Mouse (Mus musculus): ENCODE measurements around the gene Islr.

The Islr gene

DNA sequence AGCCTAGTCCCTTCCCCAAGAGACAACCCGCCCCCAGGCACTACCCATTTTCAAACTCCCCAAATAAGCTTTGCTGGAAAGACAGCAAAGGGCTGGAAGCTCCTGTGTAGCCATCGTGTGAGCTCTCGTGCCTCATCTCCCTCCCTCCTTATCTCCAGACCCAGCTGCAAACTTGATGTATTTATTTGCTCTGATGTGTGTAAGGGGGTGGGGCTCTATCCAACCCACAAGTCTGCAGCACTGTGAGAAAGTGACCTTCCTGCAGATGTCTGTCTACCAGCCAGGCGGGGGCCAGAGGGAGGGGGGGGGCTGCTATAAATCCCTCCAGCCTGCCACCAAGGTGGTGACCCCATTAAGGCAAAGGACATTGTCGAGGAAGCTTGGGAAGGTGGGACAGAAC is 9.8 kb upstream of the Islr start:
- H3K4me3 ChIP-seq (replicated peaks; ENCODE audit: low read length): no peak overlapping the region
- H3K36me3 ChIP-seq (ENCODE audit: insufficient read depth, low read length): peaks cover 22% of the 10 kb centered on the region
- H3K4me1 ChIP-seq (replicated peaks; ENCODE audit: low read depth, low read length): peaks cover 94% of the 10 kb centered on the region
- TF ChIP-seq POU5F1 (IDR thresholded peaks at IDR 0.05; ENCODE audit: borderline replicate concordance, low read length) (no peak), CTCF (conservative IDR thresholded peaks at IDR 0.05; ENCODE audit: low read length) (no peak), NANOG (IDR thresholded peaks at IDR 0.05; ENCODE audit: borderline replicate concordance, low read length) (no peak)
- peaks cover 4% of the 10 kb centered on the region; the same call in 1 of the 2 replicates for H3K27me3 ChIP-seq (ENCODE audit: insufficient read depth, low read length)
- no peaks in the 10 kb centered on the region for H3K9me3 ChIP-seq (ENCODE audit: low read length)

DNA sequence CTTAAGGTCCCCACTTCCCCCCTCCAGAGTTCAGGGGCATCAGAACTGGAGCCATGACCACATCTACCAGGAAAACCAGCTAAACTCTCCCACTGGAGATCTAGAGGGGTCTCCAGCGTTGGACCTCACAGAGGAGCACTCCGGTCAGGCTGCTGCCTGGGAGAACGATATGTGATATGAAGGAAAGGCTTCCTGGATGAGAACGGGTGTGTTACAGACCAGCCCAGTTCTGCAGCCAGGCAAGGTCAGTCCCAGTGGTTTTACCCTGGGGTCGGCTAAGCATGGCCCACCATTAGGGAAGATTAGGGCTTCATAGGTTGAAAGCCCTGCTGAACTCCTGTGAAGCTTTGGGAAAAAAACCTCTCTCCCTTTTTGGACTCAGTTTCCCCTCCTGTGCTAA is 9.3 kb upstream of the Islr start:
- Histone ChIP-seq H3K36me3 (ENCODE audit: insufficient read depth, low read length) (peaks cover 17% of the 10 kb centered on the region), H3K27me3 (ENCODE audit: insufficient read depth, low read length) (peaks cover 4% of the 10 kb centered on the region; the same call in 1 of the 2 replicates), H3K4me1 (replicated peaks; ENCODE audit: low read depth, low read length) (peaks cover 92% of the 10 kb centered on the region), H3K9me3 (ENCODE audit: low read length) (no peaks in the 10 kb centered on the region), H3K4me3 (replicated peaks; ENCODE audit: low read length) (0 out of 2 replicates have a peak overlapping the region, but pooled peaks have one; percentile 13)
- no peak for TF ChIP-seq POU5F1 (IDR thresholded peaks at IDR 0.05; ENCODE audit: borderline replicate concordance, low read length)
- TF ChIP-seq CTCF (conservative IDR thresholded peaks at IDR 0.05; ENCODE audit: low read length): no peak
- no peak for TF ChIP-seq NANOG (IDR thresholded peaks at IDR 0.05; ENCODE audit: borderline replicate concordance, low read length)

DNA sequence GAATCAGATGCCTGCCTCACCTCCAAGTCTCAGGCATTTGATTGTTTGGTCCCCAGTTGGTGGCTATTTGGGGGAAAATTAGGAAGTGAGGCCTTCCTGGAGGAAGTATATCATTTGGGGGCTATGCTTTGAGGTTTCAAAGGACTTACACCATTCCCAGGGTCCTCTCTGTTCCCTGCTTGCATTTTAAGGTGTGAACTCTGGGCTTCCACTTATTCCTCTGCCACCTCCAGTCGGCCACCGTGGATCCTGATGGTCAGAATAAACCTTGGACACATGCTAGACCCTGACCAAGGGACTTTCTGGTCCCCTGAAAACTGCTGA is 6.2 kb upstream of the Islr start:
- Histone ChIP-seq H3K27me3 (ENCODE audit: insufficient read depth, low read length) (peaks cover 4% of the 10 kb centered on the region; the same call in 1 of the 2 replicates), H3K9me3 (ENCODE audit: low read length) (no peaks in the 10 kb centered on the region), H3K4me1 (replicated peaks; ENCODE audit: low read depth, low read length) (peaks cover 80% of the 10 kb centered on the region), H3K4me3 (replicated peaks; ENCODE audit: low read length) (no peak overlapping the region), H3K36me3 (ENCODE audit: insufficient read depth, low read length) (no peaks in the 10 kb centered on the region)
- TF ChIP-seq CTCF (conservative IDR thresholded peaks at IDR 0.05; ENCODE audit: low read length) (no peak), NANOG (IDR thresholded peaks at IDR 0.05; ENCODE audit: borderline replicate concordance, low read length) (no peak), POU5F1 (IDR thresholded peaks at IDR 0.05; ENCODE audit: borderline replicate concordance, low read length) (no peak)

DNA sequence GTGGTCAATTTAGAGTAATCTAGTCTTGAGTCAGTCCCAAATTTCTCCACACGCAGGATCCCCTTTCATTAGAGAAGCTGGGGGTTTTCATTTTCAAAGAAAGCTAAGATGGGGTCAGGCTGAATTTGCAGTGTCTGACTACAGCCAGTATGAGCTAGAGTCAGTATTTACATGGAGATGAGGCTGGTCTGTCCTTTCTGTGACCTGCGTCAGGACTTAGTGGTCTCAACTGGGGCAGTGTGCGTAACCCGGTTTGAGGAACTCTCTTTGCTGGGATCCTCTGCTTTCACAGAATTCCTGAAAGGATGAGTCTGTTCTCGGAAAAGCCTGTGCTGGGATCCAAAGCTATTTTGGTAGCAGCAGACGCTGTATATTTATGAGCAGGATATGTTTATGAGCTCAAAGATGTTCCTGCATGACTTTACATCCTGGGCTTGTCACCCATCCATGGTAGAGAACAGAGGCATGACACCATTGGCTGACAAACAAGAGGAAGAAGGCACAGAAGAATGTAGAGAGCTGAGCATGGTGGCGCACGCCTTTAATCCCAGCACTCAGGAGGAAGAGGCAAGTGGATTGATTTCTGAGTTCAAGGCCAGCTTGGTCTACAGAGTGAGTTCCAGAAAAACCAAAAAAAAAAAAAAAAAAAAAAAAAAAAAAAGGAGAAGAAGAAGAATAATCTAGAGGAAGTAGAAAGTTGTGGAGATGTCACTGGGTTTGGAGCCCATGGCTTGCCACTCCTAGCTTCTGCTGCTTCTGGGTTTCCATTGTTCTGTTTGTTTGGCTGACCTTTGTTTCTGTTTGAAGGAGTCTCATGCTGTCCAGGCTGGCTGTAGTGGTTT is 5.6 kb upstream of the Islr start:
- Histone ChIP-seq H3K9me3 (ENCODE audit: low read length) (no peaks in the 10 kb centered on the region), H3K4me1 (replicated peaks; ENCODE audit: low read depth, low read length) (peaks cover 80% of the 10 kb centered on the region), H3K4me3 (replicated peaks; ENCODE audit: low read length) (no peak overlapping the region), H3K36me3 (ENCODE audit: insufficient read depth, low read length) (no peaks in the 10 kb centered on the region), H3K27me3 (ENCODE audit: insufficient read depth, low read length) (peaks cover 4% of the 10 kb centered on the region; the same call in 1 of the 2 replicates)
- TF ChIP-seq NANOG (IDR thresholded peaks at IDR 0.05; ENCODE audit: borderline replicate concordance, low read length): no peak
- TF ChIP-seq CTCF (conservative IDR thresholded peaks at IDR 0.05; ENCODE audit: low read length): no peak
- no peak for TF ChIP-seq POU5F1 (IDR thresholded peaks at IDR 0.05; ENCODE audit: borderline replicate concordance, low read length)

DNA sequence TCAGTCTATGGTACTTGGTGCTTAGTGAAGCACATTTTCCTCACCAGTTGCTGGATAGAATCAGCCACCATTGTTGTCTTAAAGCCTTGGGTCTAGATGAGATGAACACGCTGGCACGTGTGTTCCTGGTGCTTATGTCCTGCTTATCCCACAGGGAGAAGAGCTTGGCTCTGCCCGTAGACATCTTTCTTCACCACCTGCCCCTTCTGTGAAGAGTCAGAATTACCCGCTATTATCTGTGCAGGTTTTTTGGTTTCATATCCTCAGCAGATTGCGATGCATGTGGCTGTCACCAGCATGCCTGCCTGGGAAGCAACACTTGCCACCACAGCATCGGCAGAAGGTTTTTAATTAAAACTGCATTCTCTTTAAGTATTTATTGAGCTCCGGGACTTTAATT is 1.9 kb upstream of the Islr start:
- H3K4me3 ChIP-seq (replicated peaks; ENCODE audit: low read length): no peak overlapping the region
- TF ChIP-seq POU5F1 (IDR thresholded peaks at IDR 0.05; ENCODE audit: borderline replicate concordance, low read length): no peak
- TF ChIP-seq CTCF (conservative IDR thresholded peaks at IDR 0.05; ENCODE audit: low read length): no peak
- no peak for TF ChIP-seq NANOG (IDR thresholded peaks at IDR 0.05; ENCODE audit: borderline replicate concordance, low read length)
- H3K4me1 ChIP-seq (replicated peaks; ENCODE audit: low read depth, low read length): peaks cover 81% of the 10 kb centered on the region
- H3K36me3 ChIP-seq (ENCODE audit: insufficient read depth, low read length): no peaks in the 10 kb centered on the region
- H3K27me3 ChIP-seq (ENCODE audit: insufficient read depth, low read length): peaks cover 30% of the 10 kb centered on the region
- peaks cover 14% of the 10 kb centered on the region for H3K9me3 ChIP-seq (ENCODE audit: low read length)

DNA sequence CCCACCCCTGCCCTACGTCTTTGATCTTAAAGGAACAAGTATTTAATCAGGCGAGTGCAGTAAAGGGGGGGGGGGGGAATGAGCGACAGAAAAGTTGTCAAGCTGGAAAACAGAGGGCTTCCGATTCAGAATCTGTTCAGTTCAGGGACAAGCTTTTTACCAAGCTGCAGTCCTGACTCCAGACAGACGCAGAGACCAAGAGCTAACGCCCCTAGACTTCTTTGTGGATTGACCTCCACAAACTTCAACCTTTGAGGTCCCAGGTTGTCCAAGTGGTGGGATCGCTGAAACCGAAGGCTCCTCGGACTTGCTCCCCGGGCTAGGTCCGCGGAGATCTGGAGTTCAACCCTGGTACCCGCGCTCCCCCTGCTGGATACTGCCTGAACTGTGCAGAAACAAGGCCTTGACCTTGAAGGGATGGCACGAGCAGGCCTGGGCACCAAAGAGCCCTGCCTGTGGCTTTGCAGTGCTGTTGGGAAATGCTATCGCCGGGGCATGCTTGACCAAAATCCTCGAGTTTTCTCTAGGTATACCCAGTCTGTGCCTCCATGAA is 418 bp upstream of the Islr start:
- Histone ChIP-seq H3K4me1 (replicated peaks; ENCODE audit: low read depth, low read length) (peaks cover 81% of the 10 kb centered on the region), H3K4me3 (replicated peaks; ENCODE audit: low read length) (peak overlapping the region; percentile 76), H3K36me3 (ENCODE audit: insufficient read depth, low read length) (no peaks in the 10 kb centered on the region), H3K27me3 (ENCODE audit: insufficient read depth, low read length) (peaks cover 45% of the 10 kb centered on the region), H3K9me3 (ENCODE audit: low read length) (peaks cover 14% of the 10 kb centered on the region)
- no peak for TF ChIP-seq NANOG (IDR thresholded peaks at IDR 0.05; ENCODE audit: borderline replicate concordance, low read length)
- peak; percentile 85 for TF ChIP-seq CTCF (conservative IDR thresholded peaks at IDR 0.05; ENCODE audit: low read length)

DNA sequence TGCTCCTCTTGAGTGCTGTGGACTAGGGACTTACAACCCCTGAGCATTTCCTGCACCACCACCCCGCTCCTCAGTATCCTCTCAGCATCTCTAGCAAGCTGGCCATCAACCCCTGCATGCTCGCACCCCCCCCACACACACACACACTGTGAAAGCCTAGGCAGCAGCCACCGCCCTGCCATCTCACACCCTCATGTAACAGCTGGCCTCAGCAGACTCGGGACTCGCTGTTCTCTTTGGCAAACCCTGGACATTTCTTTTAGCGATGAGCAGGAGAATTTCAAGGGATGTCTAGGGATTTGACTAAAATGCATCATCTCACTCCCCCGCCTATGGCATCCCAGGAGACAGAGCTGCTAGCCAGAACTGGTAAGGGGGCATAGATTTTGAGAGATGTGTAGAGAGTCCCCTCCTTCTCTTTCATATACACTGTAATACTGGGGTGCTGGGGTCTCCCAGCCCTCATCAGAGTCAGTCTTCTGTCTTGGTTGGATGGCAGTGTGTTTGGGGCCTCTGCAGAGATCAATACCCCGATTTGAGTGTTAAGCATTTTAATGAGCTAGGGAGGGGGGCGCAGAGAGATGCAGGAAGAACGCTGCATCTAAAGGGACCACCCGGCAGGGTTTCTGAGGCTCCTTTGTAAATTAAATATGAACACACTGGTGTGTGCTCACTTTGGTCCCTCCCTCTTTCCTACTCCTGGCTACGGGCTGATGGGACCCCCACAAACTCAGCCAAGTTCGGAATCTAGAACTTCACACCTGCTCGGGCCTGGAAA is 1.2 kb downstream of the Islr start:
- no peaks in the 10 kb centered on the region for H3K36me3 ChIP-seq (ENCODE audit: insufficient read depth, low read length)
- H3K27me3 ChIP-seq (ENCODE audit: insufficient read depth, low read length): peaks cover 61% of the 10 kb centered on the region
- H3K4me1 ChIP-seq (replicated peaks; ENCODE audit: low read depth, low read length): peaks cover 82% of the 10 kb centered on the region
- TF ChIP-seq CTCF (conservative IDR thresholded peaks at IDR 0.05; ENCODE audit: low read length): no peak
- TF ChIP-seq NANOG (IDR thresholded peaks at IDR 0.05; ENCODE audit: borderline replicate concordance, low read length): no peak
- no peak for TF ChIP-seq POU5F1 (IDR thresholded peaks at IDR 0.05; ENCODE audit: borderline replicate concordance, low read length)
- H3K4me3 ChIP-seq (replicated peaks; ENCODE audit: low read length): peak overlapping the region; percentile 76
- peaks cover 14% of the 10 kb centered on the region for H3K9me3 ChIP-seq (ENCODE audit: low read length)

DNA sequence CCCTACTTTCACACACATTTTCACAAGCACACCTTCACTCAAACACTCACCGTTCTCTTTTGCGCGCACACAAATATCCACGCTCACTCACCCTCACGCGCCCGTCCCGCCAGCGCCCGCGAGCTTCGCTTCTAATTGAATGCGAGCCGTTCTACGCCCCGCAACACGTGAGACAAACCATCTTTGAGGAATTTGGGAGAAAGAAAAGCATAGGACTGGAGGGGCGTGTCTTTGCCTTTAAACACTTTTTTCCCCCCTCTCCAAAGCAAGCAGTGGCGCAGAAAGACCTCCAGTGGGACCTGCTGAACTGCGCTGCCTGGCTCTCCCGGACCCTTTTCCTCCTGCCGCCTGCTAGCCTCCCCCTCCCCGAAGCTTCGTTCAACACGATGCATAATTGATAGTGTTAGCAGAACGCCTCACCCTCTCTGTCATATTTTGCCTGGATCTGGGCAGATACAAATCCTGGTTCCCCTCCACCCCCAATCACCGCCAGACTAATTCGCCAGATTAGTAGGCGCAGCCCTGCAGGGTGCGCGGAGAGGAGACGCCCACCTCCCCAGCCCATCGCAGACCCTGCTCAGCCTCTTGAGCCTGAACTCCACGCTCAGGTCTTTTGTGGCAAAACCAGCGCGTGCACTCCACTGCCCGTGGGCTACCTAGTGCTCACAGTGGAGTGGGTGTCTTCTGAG is 2.1 kb downstream of the Islr start:
- TF ChIP-seq POU5F1 (IDR thresholded peaks at IDR 0.05; ENCODE audit: borderline replicate concordance, low read length) (no peak), NANOG (IDR thresholded peaks at IDR 0.05; ENCODE audit: borderline replicate concordance, low read length) (no peak), CTCF (conservative IDR thresholded peaks at IDR 0.05; ENCODE audit: low read length) (no peak)

More for the DNA sequence above, 2.1 kb downstream of the Islr start:
- Histone ChIP-seq H3K36me3 (ENCODE audit: insufficient read depth, low read length) (no peaks in the 10 kb centered on the region), H3K9me3 (ENCODE audit: low read length) (peaks cover 14% of the 10 kb centered on the region), H3K4me3 (replicated peaks; ENCODE audit: low read length) (peak overlapping the region; percentile 50), H3K27me3 (ENCODE audit: insufficient read depth, low read length) (peaks cover 70% of the 10 kb centered on the region), H3K4me1 (replicated peaks; ENCODE audit: low read depth, low read length) (peaks cover 85% of the 10 kb centered on the region)
